Mouse (Mus musculus) left cerebral cortex, adult 9 months (tissue): Measurements from ENCODE around the gene Cdh6.

Experiments
- DNase-seq, 2 experiments: peaks; one replicate each; pipeline ENCODE4 v3.0.0; 2022; ENCODE audit warnings: low spot score in 2 of 2

The Cdh6 gene

GRCm38 (mm10) chr15:13155820-13156219, 17.7 kb downstream of the Cdh6 start:
- DNase-seq: no peak

DNA sequence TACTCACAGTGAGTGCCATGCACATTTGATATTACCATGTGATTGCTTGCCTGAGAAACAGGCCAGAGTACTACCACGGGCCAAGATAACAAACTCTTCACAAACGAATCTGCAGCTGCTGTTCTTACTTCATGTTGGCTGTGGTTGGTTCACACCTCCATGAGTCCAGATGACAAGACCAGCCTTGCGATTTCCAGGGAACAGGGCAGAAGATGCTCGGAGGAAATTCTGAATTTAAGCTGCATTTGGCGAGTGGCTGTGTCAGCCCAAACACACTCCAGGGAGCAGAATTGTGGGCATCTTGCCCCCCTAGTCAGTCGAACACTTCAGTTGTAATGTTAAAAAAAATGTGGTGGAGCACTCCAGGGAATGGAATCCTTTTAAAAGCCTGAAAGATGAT, 18.1 kb downstream of the Cdh6 start:
- no peak for DNase-seq

GRCm38 (mm10) chr15:13141983-13142382, 31.5 kb downstream of the Cdh6 start:
- no peak for DNase-seq

- DNase-seq: peak in 1 of 2 experiments; percentile 56
These were observed 33.8 kb downstream of the Cdh6 start for GRCm38 (mm10) chr15:13139662-13140061.

DNA sequence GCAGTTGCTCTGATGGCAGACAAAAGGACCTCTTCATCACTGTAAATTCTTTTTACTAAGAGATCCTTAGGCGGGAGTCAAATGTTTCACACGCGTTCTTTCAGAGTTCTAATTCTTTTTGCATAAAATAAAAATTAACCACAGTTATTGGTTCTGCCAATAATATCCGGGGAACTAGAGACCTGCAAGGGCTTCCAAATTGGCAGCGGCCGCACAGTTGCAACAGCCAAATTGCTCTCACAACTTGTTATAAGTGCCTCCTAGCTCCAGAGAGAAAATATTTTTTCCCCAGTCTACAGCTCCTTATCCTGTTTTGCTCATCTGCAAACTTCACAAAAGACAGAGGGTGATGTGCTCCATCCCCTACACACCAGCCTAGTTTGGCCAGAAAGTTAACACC, 36.3 kb downstream of the Cdh6 start:
- DNase-seq: no peak

GRCm38 (mm10) chr15:13134086-13134485, 39.4 kb downstream of the Cdh6 start:
- DNase-seq: no peak

DNA sequence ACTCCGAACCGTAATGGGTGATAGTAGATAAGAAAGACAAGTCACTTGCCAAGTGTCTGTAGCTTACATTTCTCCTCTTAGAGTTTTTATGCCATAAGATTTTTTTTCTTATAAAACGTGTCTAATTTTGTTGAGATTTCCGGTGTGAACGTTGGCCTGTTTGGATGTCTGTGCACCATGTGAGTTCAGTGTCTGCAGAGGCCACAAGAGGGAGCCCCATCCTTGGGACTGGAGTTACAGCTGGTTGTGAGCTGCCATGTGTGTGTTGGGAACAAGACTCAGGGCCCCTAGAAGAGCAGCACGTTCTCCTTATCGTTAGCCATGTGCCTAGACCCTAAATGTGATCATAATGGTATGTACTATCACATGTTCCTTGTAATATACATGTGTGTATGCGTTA, 40.1 kb downstream of the Cdh6 start:
- no peak for DNase-seq

GRCm38 (mm10) chr15:13132493-13132892, 41.0 kb downstream of the Cdh6 start:
- no peak for DNase-seq

DNA sequence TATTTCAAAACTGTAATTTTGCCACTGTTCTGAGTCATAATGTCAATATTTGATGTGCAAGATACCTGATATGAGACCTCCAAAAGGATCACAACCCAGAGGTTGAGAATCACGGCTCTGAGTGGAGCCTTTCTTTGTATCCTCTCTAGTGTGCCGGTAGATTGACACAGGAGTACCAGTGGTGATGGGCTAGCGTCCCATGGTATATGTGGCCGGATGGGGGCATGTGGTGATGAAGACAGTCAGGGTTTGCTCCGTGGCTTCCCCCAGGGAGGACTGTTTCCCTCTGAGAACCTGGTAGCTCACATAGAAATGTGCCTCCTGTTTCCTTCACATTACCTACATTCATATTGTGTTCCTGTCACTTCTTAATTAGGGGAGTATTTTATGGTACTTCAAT, 43.2 kb downstream of the Cdh6 start:
- DNase-seq: no peak

DNA sequence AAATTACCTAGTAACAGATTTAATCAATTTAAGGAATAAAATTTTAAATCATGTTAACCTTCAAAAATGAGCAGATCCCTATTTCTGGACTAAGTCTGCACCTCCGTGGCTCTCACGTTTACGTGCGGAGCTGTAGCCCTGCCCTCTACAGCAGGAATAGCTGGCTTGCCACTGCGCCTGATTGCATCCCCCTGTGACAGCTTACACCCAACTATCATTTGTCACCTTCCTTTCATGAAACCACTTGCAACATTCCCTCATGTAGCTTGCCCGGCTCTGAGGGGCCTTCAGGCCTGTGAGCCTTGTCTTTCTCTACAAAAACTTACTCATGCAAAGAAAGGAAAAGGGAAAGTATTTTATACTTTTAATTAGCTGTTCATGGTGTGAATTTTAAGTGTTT, 73.1 kb downstream of the Cdh6 start:
- no peak for DNase-seq

DNA sequence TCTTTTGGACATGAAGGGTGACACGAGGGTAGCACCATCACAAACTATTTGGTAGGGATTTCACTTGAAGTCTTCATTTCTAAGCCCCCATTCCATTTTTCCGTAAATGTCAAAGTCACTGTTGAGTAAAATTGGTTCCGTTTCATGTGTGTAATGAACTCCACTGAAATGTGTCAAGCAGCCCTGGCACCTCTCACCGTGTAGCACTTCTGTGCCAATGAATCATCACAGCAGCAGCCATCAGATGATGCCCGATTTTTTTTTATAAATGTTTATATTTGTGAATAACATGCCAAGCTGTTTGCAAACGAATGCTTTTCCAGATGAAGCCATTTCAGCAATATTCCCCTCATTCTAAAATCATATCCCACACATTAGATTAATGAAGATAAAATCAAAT, 75.6 kb downstream of the Cdh6 start:
- no peak for DNase-seq

- no peak for DNase-seq
These were observed 78.1 kb downstream of the Cdh6 start for GRCm38 (mm10) chr15:13095406-13095805.

GRCm38 (mm10) chr15:13094881-13095256, 78.6 kb downstream of the Cdh6 start:
- DNase-seq: no peak

GRCm38 (mm10) chr15:13093954-13094880, 79.3 kb downstream of the Cdh6 start:
- no peak for DNase-seq

- DNase-seq: no peak
These were observed 81.4 kb downstream of the Cdh6 start for GRCm38 (mm10) chr15:13092064-13092463.

GRCm38 (mm10) chr15:13088504-13089058, 84.9 kb downstream of the Cdh6 start:
- peak in 1 of 2 experiments; percentile 46 for DNase-seq

GRCm38 (mm10) chr15:13084746-13085145, 88.7 kb downstream of the Cdh6 start:
- DNase-seq: no peak

DNA sequence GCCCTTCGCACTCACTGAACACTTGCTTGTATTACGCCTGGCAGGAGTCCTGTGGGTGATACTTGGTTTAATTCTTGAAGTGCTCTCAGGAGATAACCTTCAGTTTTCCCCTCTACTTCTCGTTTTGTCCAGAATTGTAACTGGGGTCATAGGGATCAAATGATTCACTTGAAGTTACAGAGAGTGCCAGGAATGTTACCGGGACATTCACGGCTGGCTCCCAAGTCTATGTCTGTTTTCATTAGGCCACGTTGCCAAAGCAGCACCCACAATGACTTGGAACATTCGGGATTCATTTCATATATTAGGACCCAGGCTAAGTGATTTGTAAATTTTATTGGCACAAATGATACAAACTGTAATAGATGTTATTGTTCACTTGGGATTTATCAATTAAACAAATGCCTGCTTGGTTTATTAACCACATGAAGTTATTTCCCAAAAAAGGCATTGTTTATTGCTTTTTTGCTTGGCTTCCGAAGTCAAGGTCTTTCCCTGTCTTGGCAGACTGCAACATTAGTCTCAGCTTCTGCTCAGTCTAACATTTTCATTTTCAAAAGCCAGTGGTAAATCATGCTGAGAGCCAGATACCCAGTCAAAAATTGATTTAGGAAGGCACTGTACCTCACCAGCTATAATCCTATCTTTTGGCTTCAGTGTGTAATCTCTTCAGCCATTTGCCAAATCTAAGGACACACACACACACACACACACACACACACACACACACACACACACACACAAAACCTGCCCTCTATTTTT, 96.4 kb downstream of the Cdh6 start:
- no peak for DNase-seq

- no peak for DNase-seq
These were observed 99.4 kb downstream of the Cdh6 start for GRCm38 (mm10) chr15:13074047-13074446.

GRCm38 (mm10) chr15:13068213-13068516, 105.3 kb downstream of the Cdh6 start:
- no peak for DNase-seq

DNA sequence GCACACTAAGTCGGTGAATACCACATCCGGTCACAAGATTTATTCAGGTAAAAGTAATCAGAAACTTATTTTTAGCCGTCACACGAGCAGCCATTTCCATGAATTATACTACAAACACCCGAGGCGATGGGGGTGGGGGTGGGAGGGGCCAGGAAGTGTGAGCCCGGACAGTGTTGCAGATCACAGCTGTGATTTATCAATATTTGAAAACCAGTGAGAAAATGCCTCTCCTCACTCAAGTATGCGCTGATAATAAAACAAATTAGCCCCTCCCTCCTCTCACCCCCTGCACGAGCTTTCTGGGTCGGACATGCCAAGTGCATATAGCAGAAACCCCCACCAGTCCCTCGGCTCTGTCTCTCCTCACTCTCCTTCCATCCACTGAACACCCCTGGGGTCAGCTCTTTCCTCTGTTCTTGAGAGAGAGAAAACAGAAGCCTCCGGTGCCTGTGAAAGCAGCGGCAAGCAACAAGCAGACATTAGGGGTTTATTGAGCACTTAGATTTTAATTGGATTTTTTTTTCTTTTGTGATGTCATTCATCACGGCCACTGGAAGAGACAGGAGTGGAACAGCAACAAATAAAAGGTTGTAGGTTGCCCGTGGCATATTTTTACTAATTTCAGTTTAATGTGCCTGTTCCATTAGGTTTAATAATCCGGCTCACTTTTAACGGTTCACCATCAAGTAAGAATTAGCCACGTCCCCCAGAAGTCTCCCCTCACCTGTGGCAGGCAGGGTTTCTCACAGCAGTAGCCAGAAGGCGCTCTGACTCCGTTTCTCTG, 105.9 kb downstream of the Cdh6 start:
- DNase-seq: no peak

DNA sequence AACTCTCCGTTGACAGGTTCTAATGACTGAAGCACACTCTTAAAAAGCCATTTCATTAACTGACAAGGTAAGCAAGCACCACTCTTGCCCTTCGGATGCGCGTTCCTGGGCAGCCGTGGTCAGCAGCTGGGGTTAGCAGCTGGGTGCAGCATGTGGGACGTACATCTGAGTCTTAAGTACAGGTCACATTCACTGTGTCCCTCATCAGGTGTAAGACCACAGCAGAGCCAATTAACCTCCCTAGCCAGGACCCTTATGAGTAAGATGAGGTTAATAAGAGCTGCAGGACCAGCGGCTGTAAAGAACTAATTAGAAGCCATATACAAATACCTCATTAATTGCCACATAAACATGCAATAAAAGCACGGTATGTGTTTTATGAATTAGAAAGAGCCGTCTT, 106.7 kb downstream of the Cdh6 start:
- DNase-seq: no peak
